Mouse (Mus musculus) limb, embryonic 14.5 days (tissue): ENCODE measurements at regions not wholly inside any gene's neighbourhood (a gene's known extent, or its start where the extent isn't known, plus 50 kb on each side); places are given as distances from the start of the nearest gene placed in this dataset.

Experiments used
- ATAC-seq: fragments of 200-750 bp; cut with Nextera tagmentation; 2 replicates; pipeline ENCODE4 v1.8.0; 2017; ENCODE audit warnings: low read depth, moderate number of reproducible peaks, moderate TSS enrichment; ENCODE audit not compliant: low FRiP score
- DNase-seq: peaks from one replicate; pipeline ENCODE4 v3.0.0-alpha.2; 2015; ENCODE audit warnings: low spot score
- H3K27ac ChIP-seq: fragments of 300-500 bp; sonication (generic); replicated peaks from 2 replicates; pipeline ENCODE4 v1.5.1; 2014; ENCODE audit warnings: low read depth, mild to moderate bottlenecking, low read length, moderate library complexity, mixed read lengths
- H3K27me3 ChIP-seq: fragments of 300-500 bp; sonication (generic); 2 replicates; pipeline ENCODE4 v1.6.1; 2014; ENCODE audit warnings: low read length, mixed read lengths; ENCODE audit not compliant: control insufficient read depth, insufficient read depth
- H3K36me3 ChIP-seq: fragments of 300-500 bp; sonication (generic); 2 replicates; pipeline ENCODE4 v1.6.1; 2014; ENCODE audit warnings: mild to moderate bottlenecking, low read length, moderate library complexity, mixed read lengths; ENCODE audit not compliant: control insufficient read depth, insufficient read depth
- H3K4me1 ChIP-seq: fragments of 300-500 bp; sonication (generic); 2 replicates; pipeline ENCODE4 v1.6.1; 2014; ENCODE audit warnings: antibody characterized with exemption, low read length, mixed read lengths; ENCODE audit not compliant: control insufficient read depth, insufficient read depth
- H3K4me2 ChIP-seq: fragments of 300-500 bp; sonication (generic); replicated peaks from 2 replicates; pipeline ENCODE4 v1.6.1; 2014; ENCODE audit warnings: low read depth, mild to moderate bottlenecking, low read length, moderate library complexity; ENCODE audit not compliant: severe bottlenecking
- H3K4me3 ChIP-seq: fragments of 300-500 bp; sonication (generic); replicated peaks from 2 replicates; pipeline ENCODE4 v1.5.1; 2014; ENCODE audit warnings: low read length
- H3K9ac ChIP-seq: fragments of 300-500 bp; sonication (generic); 2 replicates; pipeline ENCODE4 v1.6.1; 2014; ENCODE audit warnings: mild to moderate bottlenecking, low read depth, low read length, moderate library complexity; ENCODE audit not compliant: severe bottlenecking
- H3K9me3 ChIP-seq: fragments of 300-500 bp; sonication (generic); 2 replicates; pipeline ENCODE4 v1.6.1; 2016; ENCODE audit warnings: low read length; ENCODE audit not compliant: control insufficient read depth
- POLR2A ChIP-seq: fragments of 200-500 bp; IDR thresholded peaks from 2 replicates; pipeline ENCODE4 v1.8.0; 2012; ENCODE audit warnings: inconsistent platforms, mild to moderate bottlenecking, moderate library complexity, borderline replicate concordance; ENCODE audit not compliant: insufficient read depth, insufficient read length; ENCODE audit errors: extremely low read depth
- WGBS: fragments of 180-500 bp; shearing (Covaris S2); extraction: QIAGEN DNeasy Blood & Tissue Kit; methylation state at CpG from one replicate; pipeline ENCODE4 v1.1.7; 2014; 5-methylcytosine and 5-hydroxymethylcytosine counted together

DNA sequence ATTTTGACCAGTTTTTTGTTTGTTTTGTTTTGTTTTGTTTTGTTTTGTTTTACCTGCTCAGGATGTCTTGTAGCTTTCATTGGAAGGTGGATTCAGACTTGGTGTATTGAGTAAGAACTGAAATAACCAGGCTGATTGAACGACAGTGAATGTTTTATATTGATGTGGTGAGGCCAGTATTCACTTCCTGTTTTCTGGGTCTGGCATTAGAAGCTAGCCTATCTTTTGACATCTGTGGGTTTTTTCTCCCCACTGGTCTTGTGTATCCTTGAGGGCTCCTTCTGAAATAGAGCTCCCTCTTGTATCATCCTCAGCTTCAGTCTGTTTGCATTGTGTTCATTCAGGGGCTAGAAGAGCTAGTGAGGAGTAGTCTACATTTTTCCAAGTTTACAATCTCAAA, 175.5 kb downstream of the 1700129C05Rik start:
- Histone ChIP-seq H3K27me3 (no peaks in the 10 kb centered on the region), H3K4me2 (no peak overlapping the region), H3K27ac (no peak overlapping the region), H3K4me3 (no peak overlapping the region), H3K36me3 (no peaks in the 10 kb centered on the region), H3K9ac (no peak overlapping the region), H3K9me3 (no peaks in the 10 kb centered on the region), H3K4me1 (no peaks in the 10 kb centered on the region)
- DNase-seq, result no peak
- TF ChIP-seq POLR2A, result no peak
- WGBS, result 75% methylated on average over 1 of the region's 1 CpGs
- ATAC-seq, result no peak

DNA sequence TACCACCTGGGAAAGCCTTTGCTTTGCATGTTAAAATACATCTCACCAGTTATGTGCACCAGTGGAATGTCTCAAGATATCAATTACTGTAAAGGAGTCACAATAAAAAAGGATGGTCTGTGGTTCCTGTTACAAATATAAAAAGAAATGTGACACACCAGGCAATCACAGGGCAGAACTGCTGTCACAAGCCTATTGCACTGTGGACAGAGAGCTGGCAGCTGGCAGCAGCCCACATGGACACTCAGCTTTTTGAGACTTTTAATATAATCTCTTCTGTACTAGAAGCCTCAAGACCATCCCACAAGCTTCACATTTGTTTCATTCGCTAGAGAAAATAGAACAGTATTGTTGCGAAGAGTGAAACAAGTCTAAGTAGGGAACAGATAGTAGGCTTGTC, 197.7 kb downstream of the 1700129C05Rik start:
- H3K9me3 ChIP-seq, result no peaks in the 10 kb centered on the region
- no peak overlapping the region for H3K4me2 ChIP-seq
- ATAC-seq, result no peak
- no peaks in the 10 kb centered on the region for H3K36me3 ChIP-seq
- no peaks in the 10 kb centered on the region for H3K4me1 ChIP-seq
- no peak for TF ChIP-seq POLR2A
- H3K27ac ChIP-seq, result no peak overlapping the region
- H3K27me3 ChIP-seq, result no peaks in the 10 kb centered on the region
- 94% methylated on average over 2 of the region's 2 CpGs for WGBS
- H3K9ac ChIP-seq, result no peak overlapping the region
- DNase-seq, result no peak
- H3K4me3 ChIP-seq, result no peak overlapping the region

- Histone ChIP-seq H3K27ac (no peak overlapping the region), H3K9me3 (no peaks in the 10 kb centered on the region), H3K36me3 (no peaks in the 10 kb centered on the region), H3K4me2 (no peak overlapping the region), H3K4me1 (no peaks in the 10 kb centered on the region), H3K27me3 (no peaks in the 10 kb centered on the region), H3K9ac (no peak overlapping the region), H3K4me3 (no peak overlapping the region)
- ATAC-seq, result no peak
- no peak for DNase-seq
- TF ChIP-seq POLR2A, result no peak
- 93% methylated on average over 1 of the region's 1 CpGs for WGBS
Measured at GRCm38 (mm10) chr14:58943267-58943765, 199.4 kb downstream of the 1700129C05Rik start.

- Histone ChIP-seq H3K9ac (no peak overlapping the region), H3K27ac (no peak overlapping the region), H3K4me3 (no peak overlapping the region), H3K4me1 (no peaks in the 10 kb centered on the region), H3K4me2 (no peak overlapping the region), H3K9me3 (no peaks in the 10 kb centered on the region), H3K36me3 (no peaks in the 10 kb centered on the region), H3K27me3 (no peaks in the 10 kb centered on the region)
- WGBS, result 88% methylated on average over 1 of the region's 1 CpGs
- no peak for ATAC-seq
- no peak for TF ChIP-seq POLR2A
- no peak for DNase-seq
Measured at GRCm38 (mm10) chr14:58939086-58939485, 203.6 kb downstream of the 1700129C05Rik start.

DNA sequence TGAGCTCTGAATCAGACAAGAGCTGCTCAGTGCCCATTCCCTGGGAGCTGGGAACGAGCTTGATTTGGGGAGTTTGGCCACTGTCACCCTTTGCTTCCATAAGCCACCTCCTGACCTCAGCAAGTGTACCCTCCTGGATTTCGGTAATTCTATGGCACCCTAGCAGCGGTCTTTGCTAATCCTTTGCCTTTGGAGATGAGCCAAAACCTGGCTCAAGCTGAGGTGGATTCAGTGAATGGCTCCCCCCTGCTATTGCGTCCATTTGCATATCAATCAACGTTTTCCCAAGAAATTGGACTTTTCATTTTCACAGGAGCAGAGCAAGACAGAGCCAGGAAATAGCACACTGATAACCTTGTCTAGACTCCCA, 204.1 kb downstream of the 1700129C05Rik start:
- H3K4me2 ChIP-seq, result no peak overlapping the region
- no peaks in the 10 kb centered on the region for H3K4me1 ChIP-seq
- TF ChIP-seq POLR2A, result no peak
- WGBS, result 62% methylated on average over 5 of the region's 5 CpGs
- no peak for ATAC-seq
- no peak overlapping the region for H3K4me3 ChIP-seq
- no peak for DNase-seq
- H3K27ac ChIP-seq, result no peak overlapping the region
- H3K36me3 ChIP-seq, result no peaks in the 10 kb centered on the region
- H3K9ac ChIP-seq, result no peak overlapping the region
- no peaks in the 10 kb centered on the region for H3K27me3 ChIP-seq
- no peaks in the 10 kb centered on the region for H3K9me3 ChIP-seq
